Mouse (Mus musculus) neural tube, embryonic 11.5 days (tissue): ENCODE data around the gene Il2ra. TPM values are rescaled to one million over a fixed set of nuclear protein-coding genes. Genes with fewer than 3 reads are reported as not detected.

Source experiments
- ATAC-seq: fragments of 200-750 bp; cut with Nextera tagmentation; 2 replicates; pipeline ENCODE4 v1.8.0; 2017; ENCODE audit warnings: moderate number of reproducible peaks, mild to moderate bottlenecking, moderate TSS enrichment, moderate library complexity; ENCODE audit not compliant: insufficient read depth, low FRiP score, low TSS enrichment
- DNase-seq: peaks from one replicate; pipeline ENCODE4 v3.0.0-alpha.2; 2015; ENCODE audit warnings: low spot score
- H3K27ac ChIP-seq: fragments of 300-500 bp; sonication (generic); 2 replicates; pipeline ENCODE4 v1.5.1; 2014; ENCODE audit warnings: low read depth, mild to moderate bottlenecking, low read length
- H3K27me3 ChIP-seq: fragments of 300-500 bp; sonication (generic); 2 replicates; pipeline ENCODE4 v1.6.1; 2014; ENCODE audit warnings: mild to moderate bottlenecking, low read length, mixed read lengths; ENCODE audit not compliant: control insufficient read depth, insufficient read depth
- H3K36me3 ChIP-seq: fragments of 300-500 bp; sonication (generic); 2 replicates; pipeline ENCODE4 v1.6.1; 2014; ENCODE audit warnings: mild to moderate bottlenecking, low read length, moderate library complexity, mixed read lengths; ENCODE audit not compliant: control insufficient read depth, insufficient read depth
- H3K4me1 ChIP-seq: fragments of 300-500 bp; sonication (generic); 2 replicates; pipeline ENCODE4 v1.6.1; 2014; ENCODE audit warnings: low read length, mixed read lengths; ENCODE audit not compliant: control insufficient read depth, insufficient read depth
- H3K4me2 ChIP-seq: fragments of 300-500 bp; sonication (generic); 2 replicates; pipeline ENCODE4 v1.6.1; 2014; ENCODE audit warnings: low read depth, mild to moderate bottlenecking, moderate library complexity
- H3K4me3 ChIP-seq: fragments of 300-500 bp; sonication (generic); 2 replicates; pipeline ENCODE4 v1.5.1; 2014; ENCODE audit warnings: low read depth, low read length
- H3K9ac ChIP-seq: fragments of 300-500 bp; sonication (generic); 2 replicates; pipeline ENCODE4 v1.6.1; 2014; ENCODE audit warnings: mild to moderate bottlenecking, low read length
- H3K9me3 ChIP-seq: fragments of 300-500 bp; sonication (generic); 2 replicates; pipeline ENCODE4 v1.6.1; 2016; ENCODE audit warnings: low read length; ENCODE audit not compliant: control insufficient read depth
- WGBS: fragments of 180-500 bp; shearing (Covaris S2); extraction: QIAGEN DNeasy Blood & Tissue Kit; methylation state at CpG from one replicate; pipeline ENCODE4 v1.1.7; 2014; 5-methylcytosine and 5-hydroxymethylcytosine counted together
- polyA plus RNA-seq: library from polyadenylated mRNA; unstranded; fragments of >200 nt; fragmentation: Nextera tagmentation; extraction: Ambion mirVana; gene quantifications from 2 replicates; pipeline ENCODE4 v1.2.1, GENCODE M21; 2014

Gene Il2ra
- polyA plus RNA-seq, 1 experiment from 2014 or later = not detected

DNA sequence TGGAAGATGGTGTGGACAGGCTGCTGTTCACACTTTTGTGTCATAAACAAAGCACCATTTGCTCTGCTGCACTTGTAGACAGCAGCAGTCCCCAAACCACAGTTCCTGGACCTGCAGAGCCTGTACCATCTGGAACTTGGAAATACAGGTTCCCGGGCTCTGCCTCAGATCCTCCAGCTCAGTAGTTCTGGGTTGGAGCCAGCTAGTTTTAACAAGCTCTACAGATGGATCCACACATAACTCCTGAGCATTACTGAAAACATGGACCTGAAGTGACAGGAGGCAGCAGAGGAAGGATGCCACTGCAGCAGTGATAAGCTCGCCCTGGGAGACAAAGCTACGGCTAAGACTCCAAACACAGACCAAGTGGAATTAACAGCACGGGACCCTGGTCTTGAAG is 71.9 kb downstream of the Il2ra start:
- Histone ChIP-seq H3K9me3 (no peaks in the 10 kb centered on the region), H3K36me3 (no peaks in the 10 kb centered on the region), H3K4me2 (no peak overlapping the region), H3K9ac (no peak overlapping the region), H3K4me1 (no peaks in the 10 kb centered on the region), H3K27ac (no peak overlapping the region), H3K27me3 (no peaks in the 10 kb centered on the region), H3K4me3 (no peak overlapping the region)
- ATAC-seq (no peak), DNase-seq (no peak)
- WGBS = 82% methylated on average over 4 of the region's 4 CpGs

DNA sequence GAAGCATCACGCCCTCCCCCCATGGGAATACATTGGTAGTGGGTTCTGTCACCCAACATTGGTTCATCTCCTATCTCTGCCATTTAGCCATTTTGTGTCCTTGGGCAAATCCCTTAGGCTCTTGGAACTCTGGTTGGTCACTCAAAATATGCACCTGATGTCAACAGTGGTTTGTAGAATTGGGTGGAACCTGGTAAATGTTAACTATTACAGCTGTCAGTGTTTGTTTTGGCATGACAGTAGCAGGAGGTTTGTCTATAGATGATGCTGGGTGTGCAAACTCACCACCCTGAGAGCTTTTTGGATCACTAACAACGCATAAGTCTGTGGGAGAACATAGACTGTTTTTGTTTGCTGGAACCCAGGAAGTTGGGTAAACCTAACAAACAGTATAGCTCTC is 76.0 kb downstream of the Il2ra start:
- H3K9me3 ChIP-seq = no peaks in the 10 kb centered on the region
- ATAC-seq (no peak), DNase-seq (no peak)
- H3K36me3 ChIP-seq = no peaks in the 10 kb centered on the region
- WGBS = 84% methylated on average over 2 of the region's 2 CpGs
- no peak overlapping the region for H3K9ac ChIP-seq
- no peak overlapping the region for H3K4me2 ChIP-seq
- no peak overlapping the region for H3K4me3 ChIP-seq
- no peaks in the 10 kb centered on the region for H3K4me1 ChIP-seq
- H3K27ac ChIP-seq = no peak overlapping the region
- no peaks in the 10 kb centered on the region for H3K27me3 ChIP-seq

- ATAC-seq = no peak
- H3K27me3 ChIP-seq = no peaks in the 10 kb centered on the region
- no peaks in the 10 kb centered on the region for H3K36me3 ChIP-seq
- H3K4me2 ChIP-seq = no peak overlapping the region
- no peak for DNase-seq
- no peaks in the 10 kb centered on the region for H3K4me1 ChIP-seq
- no peak overlapping the region for H3K27ac ChIP-seq
- no peaks in the 10 kb centered on the region for H3K9me3 ChIP-seq
- 90% methylated on average over 9 of the region's 9 CpGs for WGBS
- H3K4me3 ChIP-seq = no peak overlapping the region
- no peak overlapping the region for H3K9ac ChIP-seq
Measured at GRCm38 (mm10) chr2:11722564-11722963, 80.0 kb downstream of the Il2ra start.

GRCm38 (mm10) chr2:11727574-11727973 is 85.0 kb downstream of the Il2ra start:
- H3K9ac ChIP-seq = no peak overlapping the region
- 94% methylated on average over 5 of the region's 5 CpGs for WGBS
- H3K27me3 ChIP-seq = no peaks in the 10 kb centered on the region
- no peak for DNase-seq
- no peaks in the 10 kb centered on the region for H3K4me1 ChIP-seq
- H3K27ac ChIP-seq = no peak overlapping the region
- no peaks in the 10 kb centered on the region for H3K36me3 ChIP-seq
- no peaks in the 10 kb centered on the region for H3K9me3 ChIP-seq
- no peak overlapping the region for H3K4me2 ChIP-seq
- H3K4me3 ChIP-seq = no peak overlapping the region
- no peak for ATAC-seq

DNA sequence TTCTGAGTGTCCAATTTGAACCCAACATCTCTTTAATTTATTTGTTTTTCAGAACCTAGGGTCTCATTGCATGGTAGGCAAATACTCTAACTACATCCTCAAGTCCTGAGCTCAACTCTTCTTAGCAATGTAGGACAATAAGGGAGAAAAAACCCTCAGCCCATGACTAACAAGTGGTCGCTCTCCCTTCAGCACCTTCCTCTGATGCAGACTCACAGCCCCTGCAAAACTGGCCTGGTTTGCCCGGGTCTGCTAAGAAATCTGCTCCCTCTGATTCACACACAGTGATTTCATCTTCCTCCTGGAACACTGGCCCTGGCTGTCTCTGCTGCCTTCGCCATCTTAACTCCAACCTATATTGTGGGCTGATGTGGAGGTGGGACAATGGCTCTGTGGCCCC is 86.5 kb downstream of the Il2ra start:
- H3K9me3 ChIP-seq = no peaks in the 10 kb centered on the region
- no peaks in the 10 kb centered on the region for H3K27me3 ChIP-seq
- no peak for DNase-seq
- H3K9ac ChIP-seq = no peak overlapping the region
- H3K4me1 ChIP-seq = no peaks in the 10 kb centered on the region
- H3K4me3 ChIP-seq = no peak overlapping the region
- H3K36me3 ChIP-seq = no peaks in the 10 kb centered on the region
- H3K27ac ChIP-seq = no peak overlapping the region
- no peak overlapping the region for H3K4me2 ChIP-seq
- no peak for ATAC-seq
- 69% methylated on average over 3 of the region's 3 CpGs for WGBS

GRCm38 (mm10) chr2:11732978-11733377 is 90.4 kb downstream of the Il2ra start:
- DNase-seq (no peak), ATAC-seq (no peak)
- H3K4me3 ChIP-seq = no peak overlapping the region
- no peaks in the 10 kb centered on the region for H3K36me3 ChIP-seq
- H3K4me2 ChIP-seq = no peak overlapping the region
- H3K9ac ChIP-seq = no peak overlapping the region
- no peak overlapping the region for H3K27ac ChIP-seq
- H3K4me1 ChIP-seq = no peaks in the 10 kb centered on the region
- WGBS = 73% methylated on average over 5 of the region's 5 CpGs
- H3K27me3 ChIP-seq = no peaks in the 10 kb centered on the region
- H3K9me3 ChIP-seq = no peaks in the 10 kb centered on the region

GRCm38 (mm10) chr2:11735853-11736252 is 93.2 kb downstream of the Il2ra start:
- DNase-seq (no peak), ATAC-seq (no peak)
- no peak overlapping the region for H3K4me3 ChIP-seq
- H3K27me3 ChIP-seq = no peaks in the 10 kb centered on the region
- no peak overlapping the region for H3K9ac ChIP-seq
- WGBS = 89% methylated on average over 6 of the region's 6 CpGs
- no peak overlapping the region for H3K4me2 ChIP-seq
- H3K36me3 ChIP-seq = 0 out of 2 replicates have a peak, but pooled peaks cover 3% of the 10 kb centered on the region
- H3K4me1 ChIP-seq = no peaks in the 10 kb centered on the region
- no peaks in the 10 kb centered on the region for H3K9me3 ChIP-seq
- H3K27ac ChIP-seq = no peak overlapping the region

- Histone ChIP-seq H3K9ac (no peak overlapping the region), H3K4me1 (no peaks in the 10 kb centered on the region), H3K27ac (no peak overlapping the region), H3K4me2 (no peak overlapping the region), H3K4me3 (no peak overlapping the region), H3K9me3 (no peaks in the 10 kb centered on the region), H3K27me3 (no peaks in the 10 kb centered on the region), H3K36me3 (peaks cover 15% of the 10 kb centered on the region)
- WGBS = 89% methylated on average over 3 of the region's 3 CpGs
- ATAC-seq (no peak), DNase-seq (no peak)
Measured at GRCm38 (mm10) chr2:11738794-11739193, 96.2 kb downstream of the Il2ra start.

DNA sequence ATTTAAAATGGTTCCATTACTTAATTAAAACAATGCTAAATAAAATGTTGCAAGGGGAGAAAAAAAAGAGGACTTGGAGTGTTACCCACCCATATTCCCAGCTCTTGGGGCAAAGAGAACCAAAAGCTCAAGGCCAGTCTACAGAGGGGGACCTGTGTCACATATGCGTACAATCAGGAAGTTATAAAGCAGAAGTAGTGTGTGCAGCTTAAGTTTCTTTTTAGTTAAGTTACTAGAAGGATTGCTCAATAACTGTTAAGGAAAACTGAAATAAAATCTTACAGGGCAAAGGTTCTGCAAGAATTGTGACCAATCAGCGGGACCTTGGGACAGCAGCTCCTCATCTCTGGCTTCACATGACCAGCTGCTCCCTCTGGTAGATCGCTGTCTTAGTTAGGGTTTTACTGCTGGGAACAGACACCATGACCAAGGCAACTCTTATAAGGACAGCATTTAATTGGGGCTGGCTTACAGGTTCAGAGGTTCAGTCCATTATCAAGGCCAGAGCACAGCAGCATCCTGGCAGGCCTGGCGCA is 97.0 kb downstream of the Il2ra start:
- Histone ChIP-seq H3K4me3 (no peak overlapping the region), H3K4me2 (no peak overlapping the region), H3K9ac (no peak overlapping the region), H3K9me3 (no peaks in the 10 kb centered on the region), H3K27me3 (no peaks in the 10 kb centered on the region), H3K27ac (no peak overlapping the region), H3K4me1 (no peaks in the 10 kb centered on the region), H3K36me3 (peaks cover 15% of the 10 kb centered on the region)
- WGBS = 94% methylated on average over 4 of the region's 4 CpGs
- DNase-seq = no peak
- ATAC-seq = no peak
